Mouse (Mus musculus) lung, embryonic 16.5 days (tissue): ENCODE measurements at regions not wholly inside any gene's neighbourhood (a gene's known extent, or its start where the extent isn't known, plus 50 kb on each side); places are given as distances from the start of the nearest gene placed in this dataset.
A peak's percentile ranks its signal among the peaks of the same experiment; 100 is the strongest.

Experiments used
- ATAC-seq: fragments of 200-750 bp; cut with Nextera tagmentation; 2 replicates; pipeline ENCODE4 v1.8.0; 2017; ENCODE audit warnings: low read depth, mild to moderate bottlenecking, moderate library complexity
- H3K27ac ChIP-seq: fragments of 300-500 bp; sonication (generic); 2 replicates; pipeline ENCODE4 v1.5.1; 2014; ENCODE audit warnings: mild to moderate bottlenecking, control low read depth, low read length
- H3K27me3 ChIP-seq: fragments of 300-500 bp; sonication (generic); 2 replicates; pipeline ENCODE4 v1.6.1; 2014; ENCODE audit warnings: low read depth, low read length, mixed read lengths; ENCODE audit not compliant: control insufficient read depth, insufficient read depth
- H3K36me3 ChIP-seq: fragments of 300-500 bp; sonication (generic); 2 replicates; pipeline ENCODE4 v1.6.1; 2014; ENCODE audit warnings: low read length; ENCODE audit not compliant: control insufficient read depth, insufficient read depth
- H3K4me1 ChIP-seq: fragments of 300-500 bp; sonication (generic); replicated peaks from 2 replicates; pipeline ENCODE4 v1.6.1; 2014; ENCODE audit warnings: low read length, mixed read lengths; ENCODE audit not compliant: control insufficient read depth, insufficient read depth
- H3K4me2 ChIP-seq: fragments of 300-500 bp; sonication (generic); 2 replicates; pipeline ENCODE4 v1.6.1; 2014; ENCODE audit warnings: low read depth, low read length, control low read depth
- H3K4me3 ChIP-seq: fragments of 300-500 bp; sonication (generic); 2 replicates; pipeline ENCODE4 v1.5.1; 2014; ENCODE audit warnings: mild to moderate bottlenecking, low read length, control low read depth
- H3K9ac ChIP-seq: fragments of 300-500 bp; sonication (generic); 2 replicates; pipeline ENCODE4 v1.6.1; 2014; ENCODE audit warnings: low read length, control low read depth
- H3K9me3 ChIP-seq: fragments of 300-500 bp; sonication (generic); 2 replicates; pipeline ENCODE4 v1.6.1; 2016; ENCODE audit warnings: low read length; ENCODE audit not compliant: control insufficient read depth
- WGBS: fragments of 180-500 bp; shearing (Covaris S2); extraction: QIAGEN DNeasy Blood & Tissue Kit; methylation state at CpG from one replicate; pipeline ENCODE4 v1.1.7; 2014; 5-methylcytosine and 5-hydroxymethylcytosine counted together

GRCm38 (mm10) chr15:68445341-68445740 lies 1944.6 kb upstream of the Lrrc6 start:
- 81% methylated on average over 7 of the region's 7 CpGs for WGBS
- Histone ChIP-seq H3K36me3 (no peaks in the 10 kb centered on the region), H3K27me3 (no peaks in the 10 kb centered on the region), H3K4me3 (no peak overlapping the region), H3K9me3 (no peaks in the 10 kb centered on the region), H3K4me1 (no peaks in the 10 kb centered on the region), H3K4me2 (no peak overlapping the region), H3K27ac (no peak overlapping the region), H3K9ac (no peak overlapping the region)
- no peak for ATAC-seq

GRCm38 (mm10) chr15:68440636-68441035 lies 1939.9 kb upstream of the Lrrc6 start:
- 61% methylated on average over 9 of the region's 9 CpGs for WGBS
- Histone ChIP-seq H3K4me3 (no peak overlapping the region), H3K36me3 (no peaks in the 10 kb centered on the region), H3K4me1 (no peaks in the 10 kb centered on the region), H3K4me2 (no peak overlapping the region), H3K27ac (no peak overlapping the region), H3K27me3 (no peaks in the 10 kb centered on the region), H3K9ac (no peak overlapping the region), H3K9me3 (no peaks in the 10 kb centered on the region)
- no peak for ATAC-seq

- Histone ChIP-seq H3K4me2 (no peak overlapping the region), H3K9ac (no peak overlapping the region), H3K36me3 (no peaks in the 10 kb centered on the region), H3K27me3 (no peaks in the 10 kb centered on the region), H3K27ac (no peak overlapping the region), H3K4me1 (no peaks in the 10 kb centered on the region), H3K4me3 (no peak overlapping the region), H3K9me3 (no peaks in the 10 kb centered on the region)
- 30% methylated on average over 3 of the region's 3 CpGs for whole genome bisulfite sequencing
- no peak for ATAC-seq
These were observed 1935.3 kb upstream of the Lrrc6 start for GRCm38 (mm10) chr15:68435961-68436360.

DNA sequence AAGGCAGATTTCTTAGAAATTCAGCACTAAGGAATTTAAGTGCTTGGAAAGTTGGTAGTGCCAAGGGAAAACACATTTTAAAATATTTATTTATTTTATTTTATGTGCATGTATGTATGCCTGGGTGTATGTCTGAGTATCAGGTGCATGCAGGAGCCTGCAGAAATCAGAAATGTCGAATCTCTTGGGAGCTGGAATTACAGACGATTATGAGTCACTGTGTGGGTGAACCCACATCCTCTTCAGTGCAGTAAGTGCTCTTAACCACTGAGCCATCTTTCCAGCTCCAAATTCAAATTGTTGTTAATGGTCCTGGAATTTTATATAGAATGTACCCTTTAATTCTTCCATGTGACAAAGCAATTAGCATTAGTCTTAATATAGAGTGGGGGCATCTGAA lies 1930.5 kb upstream of the Lrrc6 start:
- Histone ChIP-seq H3K4me3 (no peak overlapping the region), H3K27ac (no peak overlapping the region), H3K4me1 (no peaks in the 10 kb centered on the region), H3K9me3 (no peaks in the 10 kb centered on the region), H3K4me2 (no peak overlapping the region), H3K36me3 (no peaks in the 10 kb centered on the region), H3K27me3 (no peaks in the 10 kb centered on the region), H3K9ac (no peak overlapping the region)
- ATAC-seq = no peak
- 56% methylated on average over 2 of the region's 2 CpGs for WGBS

GRCm38 (mm10) chr15:68430486-68430885 lies 1929.8 kb upstream of the Lrrc6 start:
- no peak overlapping the region for H3K4me2 ChIP-seq
- no peaks in the 10 kb centered on the region for H3K9me3 ChIP-seq
- H3K4me3 ChIP-seq = no peak overlapping the region
- 53% methylated on average over 4 of the region's 4 CpGs for WGBS
- H3K9ac ChIP-seq = no peak overlapping the region
- H3K4me1 ChIP-seq = no peaks in the 10 kb centered on the region
- ATAC-seq = no peak
- H3K36me3 ChIP-seq = no peaks in the 10 kb centered on the region
- no peaks in the 10 kb centered on the region for H3K27me3 ChIP-seq
- H3K27ac ChIP-seq = no peak overlapping the region

DNA sequence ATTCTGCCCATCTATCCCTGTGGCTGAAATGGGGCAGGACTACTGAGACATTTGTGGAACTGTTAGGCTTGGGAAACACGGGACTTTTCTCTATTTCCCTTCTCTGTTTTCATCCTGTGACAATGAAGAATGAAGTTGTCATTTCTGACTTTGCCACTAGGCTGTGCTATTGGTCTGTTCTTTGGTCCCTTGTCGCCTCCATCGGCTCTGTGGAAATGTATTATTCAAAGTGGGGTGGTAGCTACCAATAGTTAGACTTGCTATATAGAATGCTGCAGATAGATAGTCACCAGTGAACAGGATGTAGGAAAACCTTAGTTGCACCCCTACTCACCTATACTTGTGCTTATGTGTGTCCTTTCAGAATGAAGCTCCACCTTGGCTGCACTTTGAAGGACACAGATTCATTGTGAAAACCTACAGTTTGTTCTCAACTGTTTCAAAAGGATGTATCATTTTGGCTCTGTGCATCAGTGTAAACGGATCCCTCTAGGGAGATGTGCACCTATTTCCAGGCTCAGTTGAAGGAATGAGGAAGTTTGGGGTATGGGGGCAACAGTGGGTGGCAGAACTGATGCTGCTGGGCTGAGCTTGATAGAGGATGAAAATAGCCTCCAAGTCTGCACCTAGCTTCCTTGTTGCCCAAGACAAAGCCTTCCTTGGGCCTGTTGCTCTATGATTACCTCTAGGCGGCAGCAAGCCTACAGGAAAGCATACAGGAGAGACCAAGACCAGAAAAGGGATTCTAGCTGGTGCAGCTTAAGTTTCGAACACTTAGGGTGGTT lies 1927.9 kb upstream of the Lrrc6 start:
- Histone ChIP-seq H3K27ac (no peak overlapping the region), H3K4me2 (no peak overlapping the region), H3K27me3 (no peaks in the 10 kb centered on the region), H3K4me1 (no peaks in the 10 kb centered on the region), H3K9me3 (no peaks in the 10 kb centered on the region), H3K4me3 (no peak overlapping the region), H3K36me3 (no peaks in the 10 kb centered on the region), H3K9ac (no peak overlapping the region)
- no peak for ATAC-seq
- WGBS = 13% methylated on average over 6 of the region's 6 CpGs

DNA sequence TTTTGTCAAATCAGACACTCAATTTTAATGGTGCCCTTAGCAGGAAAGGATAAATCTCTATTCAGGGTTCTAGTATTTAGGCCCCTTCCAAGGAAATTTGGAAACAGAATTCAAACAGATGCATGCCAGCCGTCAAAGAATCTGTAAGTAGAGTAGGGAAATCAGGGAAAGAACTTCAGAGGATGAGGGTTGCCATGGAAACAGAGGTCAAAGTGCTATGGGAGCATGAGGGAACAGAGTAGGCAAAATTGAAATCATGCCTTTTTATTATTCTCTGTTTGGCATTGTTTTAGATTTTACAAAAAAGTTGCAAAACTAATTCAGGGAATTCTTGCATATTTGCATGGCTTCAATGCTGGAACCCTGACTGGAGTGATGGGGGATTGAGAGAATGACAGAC lies 1916.4 kb upstream of the Lrrc6 start:
- no peak overlapping the region for H3K9ac ChIP-seq
- 19% methylated on average over 1 of the region's 1 CpGs for WGBS
- H3K27ac ChIP-seq = no peak overlapping the region
- no peaks in the 10 kb centered on the region for H3K36me3 ChIP-seq
- ATAC-seq = no peak
- H3K4me2 ChIP-seq = no peak overlapping the region
- no peaks in the 10 kb centered on the region for H3K27me3 ChIP-seq
- H3K4me3 ChIP-seq = no peak overlapping the region
- no peaks in the 10 kb centered on the region for H3K9me3 ChIP-seq
- peaks cover 15% of the 10 kb centered on the region for H3K4me1 ChIP-seq

- no peak for ATAC-seq
- 17% methylated on average over 3 of the region's 3 CpGs for WGBS
- Histone ChIP-seq H3K36me3 (no peaks in the 10 kb centered on the region), H3K27ac (no peak overlapping the region), H3K9ac (no peak overlapping the region), H3K9me3 (no peaks in the 10 kb centered on the region), H3K4me1 (peaks cover 15% of the 10 kb centered on the region), H3K4me2 (no peak overlapping the region), H3K27me3 (no peaks in the 10 kb centered on the region), H3K4me3 (no peak overlapping the region)
These were observed 1914.8 kb upstream of the Lrrc6 start for GRCm38 (mm10) chr15:68415401-68415925.

DNA sequence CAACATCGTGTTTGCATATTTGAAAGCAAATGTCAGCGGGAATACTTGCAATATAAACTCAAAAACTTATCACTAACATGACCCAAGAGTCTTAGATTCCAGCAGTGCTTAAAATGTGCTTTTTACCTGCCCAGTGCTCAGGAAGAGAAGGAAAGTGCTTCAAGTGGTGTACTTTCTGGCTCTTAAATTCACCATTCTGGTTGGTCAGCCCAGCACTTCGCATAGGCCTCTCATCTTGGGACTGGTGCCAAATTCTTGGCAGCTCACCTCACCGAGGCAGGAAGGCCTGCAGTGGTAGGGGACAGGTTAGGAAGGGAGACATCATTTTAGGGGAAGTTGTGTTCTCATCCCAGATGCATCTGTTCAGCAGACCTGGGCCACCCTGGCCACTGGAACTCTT lies 1913.3 kb upstream of the Lrrc6 start:
- peak; percentile 87 for ATAC-seq
- H3K4me3 ChIP-seq = no peak overlapping the region
- 0 out of 2 replicates have a peak overlapping the region, but pooled peaks have one; percentile 18 for H3K4me2 ChIP-seq
- H3K9ac ChIP-seq = no peak overlapping the region
- peak overlapping the region; percentile 94 for H3K27ac ChIP-seq
- H3K4me1 ChIP-seq = peaks cover 15% of the 10 kb centered on the region
- H3K36me3 ChIP-seq = no peaks in the 10 kb centered on the region
- no peaks in the 10 kb centered on the region for H3K9me3 ChIP-seq
- H3K27me3 ChIP-seq = no peaks in the 10 kb centered on the region
- 21% methylated on average over 4 of the region's 4 CpGs for WGBS
